Mouse (Mus musculus) small intestine, adult 2 months (tissue): ENCODE data around the gene Cdk14. TPM values are rescaled to one million over a fixed set of nuclear protein-coding genes. Genes with fewer than 3 reads are reported as not detected.
"Not testable (repeated sequence)": the region's sequence is repeated elsewhere in the genome, so short reads cannot be mapped to it uniquely, and the experiment has no call there.

Source experiments
- H3K27ac ChIP-seq: fragments of 200-500 bp; 2 replicates; pipeline ENCODE4 v1.5.1; 2012; ENCODE audit warnings: low read depth, low read length, control low read depth, inconsistent platforms; ENCODE audit not compliant: insufficient read depth
- H3K27me3 ChIP-seq: fragments of 200-500 bp; 2 replicates; pipeline ENCODE4 v1.6.1; 2012; ENCODE audit warnings: mild to moderate bottlenecking, moderate library complexity, low read length, inconsistent platforms; ENCODE audit not compliant: control insufficient read depth, insufficient read depth
- H3K36me3 ChIP-seq: fragments of 200-500 bp; 2 replicates; pipeline ENCODE4 v1.6.1; 2012; ENCODE audit warnings: mild to moderate bottlenecking, low read length, control low read depth, inconsistent platforms; ENCODE audit not compliant: control insufficient read depth, insufficient read depth
- H3K4me1 ChIP-seq: fragments of 200-500 bp; 2 replicates; pipeline ENCODE4 v1.6.1; 2012; ENCODE audit warnings: low read length, inconsistent platforms, mixed read lengths; ENCODE audit not compliant: control insufficient read depth, insufficient read depth, insufficient read length
- H3K4me3 ChIP-seq: fragments of 200-500 bp; 2 replicates; pipeline ENCODE4 v1.5.1; 2012; ENCODE audit warnings: low read depth, mild to moderate bottlenecking, control low read depth, inconsistent platforms, low read length, moderate library complexity
- CTCF ChIP-seq: fragments of 200-500 bp; IDR thresholded peaks from 2 replicates; pipeline ENCODE4 v1.5.1; 2012; ENCODE audit warnings: low read depth, mild to moderate bottlenecking, control low read depth, inconsistent platforms, low read length, moderate library complexity, mixed read lengths; ENCODE audit not compliant: insufficient replicate concordance, insufficient read length; ENCODE audit errors: extremely low read depth
- POLR2A ChIP-seq: fragments of 200-500 bp; IDR thresholded peaks from 2 replicates; pipeline ENCODE4 v1.6.1; 2012; ENCODE audit warnings: low read depth, mild to moderate bottlenecking, control low read depth, inconsistent platforms, low read length, moderate library complexity
- WGBS: fragments of 180-500 bp; shearing (Covaris S2); methylation state at CpG from one replicate; pipeline ENCODE4 v1.1.7; 2018; 5-methylcytosine and 5-hydroxymethylcytosine counted together
- polyA plus RNA-seq: library from polyadenylated mRNA; depleted of rRNA; stranded (reverse); fragments of >200 nt; gene quantifications from 2 replicates; pipeline ENCODE4 v1.2.3, GENCODE M21; 2012

Gene Cdk14
- polyA plus RNA-seq, 1 experiment = 0.37 TPM

DNA sequence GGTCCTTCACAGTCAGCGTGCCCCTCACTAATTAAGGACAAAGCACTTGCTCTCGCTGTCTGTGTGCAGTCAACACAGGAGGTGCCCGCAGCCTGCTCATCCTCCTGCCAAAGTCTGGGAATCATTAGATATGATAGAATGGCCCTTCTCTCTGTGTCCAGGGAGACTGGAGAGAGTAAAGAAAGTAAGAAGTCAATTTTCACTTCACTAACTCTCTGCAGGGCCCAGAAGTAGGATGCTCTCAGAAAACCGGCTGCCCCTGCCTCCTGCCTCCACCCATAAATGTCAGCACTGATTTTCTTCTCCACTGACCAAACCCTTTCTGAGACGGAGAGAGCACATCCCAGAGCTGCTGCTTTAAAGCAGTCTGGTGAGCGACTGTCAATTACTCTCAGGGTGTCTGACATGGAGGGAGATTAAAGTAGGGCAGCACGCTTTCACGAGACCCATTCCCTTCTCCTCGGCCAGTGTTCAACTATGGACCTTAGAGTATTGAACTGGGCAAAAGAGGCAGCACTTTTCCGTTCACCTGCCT lies 89.1 kb downstream of the Cdk14 start:
- no peaks in the 10 kb centered on the region for H3K36me3 ChIP-seq
- 82% methylated on average over 10 of the region's 10 CpGs for WGBS
- H3K4me3 ChIP-seq = no peak overlapping the region
- no peaks in the 10 kb centered on the region for H3K27me3 ChIP-seq
- no peaks in the 10 kb centered on the region for H3K4me1 ChIP-seq
- H3K27ac ChIP-seq = no peak overlapping the region
- no peak for TF ChIP-seq POLR2A
- no peak for TF ChIP-seq CTCF

DNA sequence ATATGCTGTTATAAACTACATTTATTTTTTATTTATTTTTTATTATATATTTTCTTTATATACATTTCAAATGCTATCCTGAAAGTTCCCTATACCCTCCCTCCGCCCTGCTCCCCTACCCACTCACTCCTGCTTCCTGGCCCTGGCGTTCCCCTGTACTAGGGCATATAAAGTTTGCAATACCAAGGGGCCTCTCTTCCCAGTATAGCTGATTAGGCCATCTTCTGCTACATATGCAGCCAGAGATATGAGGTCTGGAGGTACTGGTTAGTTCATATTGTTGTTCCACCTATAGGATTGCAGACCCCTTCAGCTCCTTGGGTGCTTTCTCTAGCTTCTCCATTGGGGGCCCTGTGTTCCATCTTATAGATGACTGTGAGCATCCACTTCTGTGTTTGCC lies 91.1 kb downstream of the Cdk14 start:
- not testable (repeated sequence) for H3K4me3 ChIP-seq, H3K4me1 ChIP-seq, H3K36me3 ChIP-seq, H3K27ac ChIP-seq, H3K27me3 ChIP-seq
- 83% methylated on average over 2 of the region's 2 CpGs for WGBS

DNA sequence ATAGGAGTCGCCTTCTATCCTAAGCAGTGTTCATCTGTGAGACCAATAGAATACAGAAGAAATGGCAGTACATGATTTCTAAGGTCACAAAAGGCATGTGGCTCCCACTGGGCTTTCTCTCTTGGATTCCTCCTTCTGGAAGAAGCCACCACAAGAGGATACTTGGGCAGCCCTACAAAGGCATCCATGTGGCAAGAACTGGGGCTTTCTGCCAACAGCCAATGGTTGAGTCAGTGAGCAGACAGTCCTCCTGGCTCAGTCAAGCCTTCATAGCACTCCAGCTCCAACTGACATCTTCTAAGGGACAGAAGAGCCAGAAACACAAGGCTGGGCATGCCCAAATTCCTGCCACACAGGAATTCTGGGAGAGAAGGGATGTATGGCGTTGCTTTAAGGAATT lies 93.4 kb downstream of the Cdk14 start:
- no peaks in the 10 kb centered on the region for H3K27me3 ChIP-seq
- H3K4me3 ChIP-seq = no peak overlapping the region
- TF ChIP-seq CTCF (no peak), POLR2A (no peak)
- H3K4me1 ChIP-seq = no peaks in the 10 kb centered on the region
- WGBS = 86% methylated on average over 2 of the region's 2 CpGs
- no peaks in the 10 kb centered on the region for H3K36me3 ChIP-seq
- H3K27ac ChIP-seq = no peak overlapping the region

DNA sequence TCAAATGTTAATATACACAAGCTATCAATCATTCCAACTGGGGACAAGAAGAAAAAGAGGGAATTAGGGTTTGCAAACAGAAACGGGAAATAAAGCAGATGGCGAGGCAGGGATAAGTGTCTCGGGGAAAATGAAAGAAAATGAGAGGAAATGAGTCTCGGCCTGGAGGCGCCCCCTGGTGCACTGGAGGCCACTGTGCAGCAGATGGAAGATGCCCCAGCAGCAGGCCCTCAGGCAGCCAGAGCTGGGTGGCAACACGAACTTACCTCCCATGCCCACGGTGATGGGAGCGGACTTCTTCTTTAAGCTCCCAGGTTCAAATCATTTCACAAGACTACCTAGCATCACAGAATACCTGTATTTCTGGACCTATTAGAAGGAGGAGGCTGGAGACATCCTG lies 97.4 kb downstream of the Cdk14 start:
- no peak for TF ChIP-seq POLR2A
- 0 out of 2 replicates have a peak, but pooled peaks have one; percentile 12 for TF ChIP-seq CTCF
- H3K4me3 ChIP-seq = no peak overlapping the region
- H3K4me1 ChIP-seq = peaks cover 1% of the 10 kb centered on the region; the same call in 1 of the 2 replicates
- H3K36me3 ChIP-seq = no peaks in the 10 kb centered on the region
- H3K27ac ChIP-seq = no peak overlapping the region
- H3K27me3 ChIP-seq = no peaks in the 10 kb centered on the region
- WGBS = 87% methylated on average over 8 of the region's 8 CpGs

DNA sequence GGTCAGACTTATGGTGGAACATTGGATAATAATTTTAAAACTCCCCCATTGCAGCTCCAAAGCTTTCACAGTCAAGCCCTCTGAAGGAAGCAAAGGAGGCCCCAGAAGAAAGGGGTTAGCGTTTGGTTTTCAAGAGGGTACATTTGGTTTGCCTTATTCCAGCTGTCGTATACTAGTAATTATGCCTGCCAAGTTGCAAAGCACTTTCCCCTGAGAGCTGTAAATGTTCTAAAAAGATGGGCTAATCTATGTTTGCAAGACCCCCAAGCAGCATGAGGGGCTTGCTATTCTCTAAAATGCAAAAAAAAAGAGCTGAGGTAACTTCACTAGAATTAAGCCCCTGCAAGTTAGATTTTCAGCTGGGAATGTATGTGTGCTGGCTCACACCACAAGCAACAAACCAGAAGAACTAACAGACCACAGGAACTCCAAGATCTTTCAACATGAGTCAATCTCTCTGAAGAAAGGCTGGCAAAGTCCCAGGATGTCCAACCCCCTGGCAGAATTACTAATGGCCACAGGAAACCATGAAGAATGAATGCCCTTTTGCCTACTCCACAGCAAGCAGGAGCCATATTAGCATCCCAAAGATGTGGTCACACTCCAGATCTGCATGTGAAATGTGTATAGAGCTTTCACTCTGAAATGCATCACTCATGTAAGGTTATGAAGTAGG lies 99.5 kb downstream of the Cdk14 start:
- Histone ChIP-seq H3K36me3 (no peaks in the 10 kb centered on the region), H3K27me3 (no peaks in the 10 kb centered on the region), H3K4me1 (peaks cover 1% of the 10 kb centered on the region; the same call in 1 of the 2 replicates), H3K4me3 (no peak overlapping the region), H3K27ac (no peak overlapping the region)
- TF ChIP-seq POLR2A (no peak), CTCF (no peak)
- 55% methylated on average over 2 of the region's 2 CpGs for WGBS

DNA sequence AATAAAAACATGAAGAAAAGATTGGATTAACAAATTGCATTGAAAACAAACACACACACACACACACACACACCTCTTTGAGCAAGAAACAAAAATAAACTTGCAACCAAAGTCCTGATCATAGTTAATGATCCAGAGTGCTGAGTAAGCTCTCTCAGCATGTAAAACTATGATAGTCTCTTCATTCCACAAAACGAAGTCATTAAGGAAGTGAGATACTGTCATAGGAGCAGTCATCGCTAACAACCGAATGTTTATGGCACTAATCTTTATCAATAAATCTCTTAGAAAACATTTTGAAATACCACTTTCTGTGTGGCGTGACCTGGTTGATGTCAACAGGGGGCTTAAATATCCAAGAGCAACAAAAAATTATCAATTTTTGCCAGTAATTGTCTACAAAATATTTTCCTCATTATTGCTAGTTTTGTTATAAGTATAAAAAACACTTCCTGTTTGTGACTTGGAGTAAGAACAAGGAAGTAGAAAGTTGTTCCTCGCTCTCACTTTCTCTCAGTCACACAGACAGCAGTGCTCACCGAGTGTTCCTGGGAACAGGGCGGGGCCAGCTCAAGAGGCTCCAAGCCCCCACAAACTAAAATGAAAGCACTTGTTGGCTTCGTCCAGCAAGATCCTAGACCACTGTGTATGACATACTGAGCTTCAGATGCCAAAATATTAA lies 100.1 kb downstream of the Cdk14 start:
- peaks cover 1% of the 10 kb centered on the region; the same call in 1 of the 2 replicates for H3K4me1 ChIP-seq
- H3K27me3 ChIP-seq = no peaks in the 10 kb centered on the region
- no peak overlapping the region for H3K27ac ChIP-seq
- H3K4me3 ChIP-seq = no peak overlapping the region
- 19% methylated on average over 8 of the region's 8 CpGs for WGBS
- no peaks in the 10 kb centered on the region for H3K36me3 ChIP-seq
- TF ChIP-seq POLR2A = no peak
- no peak for TF ChIP-seq CTCF

DNA sequence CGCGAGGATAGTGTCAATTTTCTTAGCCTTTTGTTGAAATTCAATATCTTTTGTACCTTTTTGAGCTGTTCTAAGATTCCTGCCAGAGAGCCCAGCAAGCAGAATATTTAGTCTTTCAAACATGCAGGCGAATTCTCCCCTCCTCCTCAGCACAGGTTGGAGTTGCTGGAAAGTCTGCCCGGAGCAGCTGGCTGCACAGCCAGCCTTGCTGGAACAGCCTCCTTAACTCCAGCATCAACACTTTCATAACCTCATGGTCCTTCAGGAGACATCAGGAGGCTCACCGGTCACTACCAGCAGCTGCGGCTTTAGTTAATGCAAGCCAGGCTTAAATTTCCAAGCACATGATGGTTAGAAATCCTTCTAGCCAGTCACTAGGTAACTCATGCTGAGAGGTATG lies 105.8 kb downstream of the Cdk14 start:
- Histone ChIP-seq H3K27me3 (no peaks in the 10 kb centered on the region), H3K36me3 (no peaks in the 10 kb centered on the region), H3K27ac (no peak overlapping the region), H3K4me3 (no peak overlapping the region), H3K4me1 (no peaks in the 10 kb centered on the region)
- WGBS = 83% methylated on average over 6 of the region's 6 CpGs
- TF ChIP-seq CTCF (no peak), POLR2A (no peak)
